ENCODE assay signal across 12 mouse cellular contexts in the genomic region with DNA sequence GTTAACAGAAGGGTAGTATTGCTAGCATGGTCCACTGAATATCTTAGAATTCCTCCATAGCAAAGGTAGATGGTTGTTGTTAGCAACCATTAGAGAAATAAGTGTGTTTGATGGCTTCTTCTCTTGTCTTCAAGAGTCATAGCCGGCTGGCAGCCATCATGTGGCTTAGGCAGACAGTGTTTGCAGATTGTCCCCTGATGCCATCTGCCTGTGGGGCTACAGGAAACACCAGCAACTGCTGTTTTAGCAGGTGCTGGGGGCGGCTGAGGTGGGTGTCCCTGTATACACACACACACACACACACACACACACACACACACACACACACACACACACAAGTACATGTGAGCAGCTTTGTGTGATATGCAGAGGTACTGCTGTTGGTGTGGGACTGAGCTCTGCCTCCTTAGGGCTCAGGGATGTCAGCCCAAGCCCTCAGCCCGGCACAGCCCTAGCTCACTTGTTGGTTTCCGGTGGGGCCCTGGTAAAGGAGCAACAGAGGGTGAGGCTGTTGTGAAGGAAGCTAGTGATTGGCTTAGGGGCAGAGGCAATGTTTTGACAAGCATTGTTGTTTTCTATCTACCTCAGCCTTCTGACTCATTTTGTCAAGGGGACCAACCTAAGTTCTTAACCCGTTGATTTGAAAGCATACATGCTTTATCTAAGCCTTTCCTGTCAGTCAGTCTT.
DNase-seq lines count a peak whose midpoint lies in the region; ATAC-seq and TF ChIP-seq lines count a peak whose summit lies in the region.
"Had no signal": no experiment of that assay in that cellular context is flagged by ENCODE, and none has a peak within 500 bp of the region (broad histone marks: within the 10 kb centered on the region; RNA-seq: fewer than 3 reads in every experiment).

No protein-coding gene starts in this region.

- peak; percentile 26 for DNase-seq in lung, postnatal 25 days (ENCODE audit: low spot score)
- no peak for DNase-seq in lung, postnatal 0 days (ENCODE audit: low spot score)
- DNase-seq in natural killer cell, adult 2 months (ENCODE audit: low spot score in 2 of 2) = peak; percentile 77 to 80
- peak; percentile 69 to 83 for DNase-seq in thymus, postnatal 36 days
- no peak for DNase-seq in kidney, postnatal 4 days
- no peak for DNase-seq in cerebellum, adult 9-10 months
- DNase-seq: cerebellum, postnatal 10 days; right cerebral cortex, postnatal 4 days had no signal

- 70% methylated on average over 4 of the region's 5 CpGs for WGBS in lung, postnatal 0 days
- WGBS in neural tube, embryonic 15.5 days = 91% methylated on average over 5 of the region's 5 CpGs

- TF ChIP-seq CTCF in lung, postnatal 0 days (IDR thresholded peaks at IDR 0.05) = no peak

- H3K9ac ChIP-seq in lung, postnatal 0 days (replicated peaks; ENCODE audit: low read depth) = no peak overlapping the region
- no peak overlapping the region for H3K9ac ChIP-seq in neural tube, embryonic 15.5 days (replicated peaks)
- H3K9ac ChIP-seq: limb, embryonic 13.5 days had no signal

- ATAC-seq in lung, postnatal 0 days = no peak
- peak; percentile 93 for ATAC-seq in inflammation-experienced regulatory T-cells, adult 6 months
- no peak for ATAC-seq in neural tube, embryonic 15.5 days (ENCODE audit: low FRiP score)
- ATAC-seq: hindbrain, embryonic 16.5 days had no signal

- H3K27ac ChIP-seq in lung, postnatal 0 days (ENCODE audit: low read length) = no peak overlapping the region
- no peak overlapping the region for H3K27ac ChIP-seq in neural tube, embryonic 15.5 days (replicated peaks)
- H3K27ac ChIP-seq: limb, embryonic 13.5 days had no signal

- no peaks in the 10 kb centered on the region for H3K9me3 ChIP-seq in lung, postnatal 0 days (ENCODE audit: low read length)
- H3K9me3 ChIP-seq in neural tube, embryonic 15.5 days (replicated peaks) = no peaks in the 10 kb centered on the region
- H3K9me3 ChIP-seq: limb, embryonic 13.5 days had no signal

- H3K4me1 ChIP-seq in lung, postnatal 0 days (ENCODE audit: insufficient read depth, low read depth, low read length) = no peaks in the 10 kb centered on the region
- no peaks in the 10 kb centered on the region for H3K4me1 ChIP-seq in neural tube, embryonic 15.5 days
- H3K4me1 ChIP-seq: limb, embryonic 13.5 days had no signal

- no peak for TF ChIP-seq EP300 in lung, postnatal 0 days (IDR thresholded peaks at IDR 0.05)

- H3K4me3 ChIP-seq in lung, postnatal 0 days (ENCODE audit: low read depth, low read length) = no peak overlapping the region
- H3K4me3 ChIP-seq in neural tube, embryonic 15.5 days (replicated peaks) = no peak overlapping the region
- H3K4me3 ChIP-seq: limb, embryonic 13.5 days had no signal

- no peaks in the 10 kb centered on the region for H3K27me3 ChIP-seq in lung, postnatal 0 days (replicated peaks; ENCODE audit: insufficient read depth, low read length)
- no peaks in the 10 kb centered on the region; the same call in 1 of the 2 replicates for H3K27me3 ChIP-seq in neural tube, embryonic 15.5 days (replicated peaks)
- H3K27me3 ChIP-seq: limb, embryonic 13.5 days had no signal

- no peaks in the 10 kb centered on the region for H3K36me3 ChIP-seq in lung, postnatal 0 days (ENCODE audit: insufficient read depth, low read length)
- no peaks in the 10 kb centered on the region for H3K36me3 ChIP-seq in neural tube, embryonic 15.5 days
- H3K36me3 ChIP-seq: limb, embryonic 13.5 days had no signal

- no peak overlapping the region for H3K4me2 ChIP-seq in lung, postnatal 0 days (replicated peaks; ENCODE audit: low read depth, low read length)
- no peak overlapping the region for H3K4me2 ChIP-seq in neural tube, embryonic 15.5 days
- H3K4me2 ChIP-seq: limb, embryonic 13.5 days had no signal

Comparison
In these comparisons a context has a peak if more than half of its experiments do, and no peak if none do; other contexts are left out.
1. DNase-seq: peak in lung, postnatal 25 days (single experiment), natural killer cell, adult 2 months (2 of 2) and thymus, postnatal 36 days (2 of 2); none in lung, postnatal 0 days (single experiment), kidney, postnatal 4 days (0 of 2) and cerebellum, adult 9-10 months (single experiment).